Mouse (Mus musculus): ENCODE results near the gene Upf3a. TPM values are rescaled to one million over a fixed set of nuclear protein-coding genes. Genes with fewer than 3 reads are reported as not detected.
"Not testable (repeated sequence)": the region's sequence is repeated elsewhere in the genome, so short reads cannot be mapped to it uniquely, and the experiment has no call there.

Upf3a gene
- 103 and 110 TPM in 2 replicates for polyA plus RNA-seq (2012; rRNA removed)

DNA sequence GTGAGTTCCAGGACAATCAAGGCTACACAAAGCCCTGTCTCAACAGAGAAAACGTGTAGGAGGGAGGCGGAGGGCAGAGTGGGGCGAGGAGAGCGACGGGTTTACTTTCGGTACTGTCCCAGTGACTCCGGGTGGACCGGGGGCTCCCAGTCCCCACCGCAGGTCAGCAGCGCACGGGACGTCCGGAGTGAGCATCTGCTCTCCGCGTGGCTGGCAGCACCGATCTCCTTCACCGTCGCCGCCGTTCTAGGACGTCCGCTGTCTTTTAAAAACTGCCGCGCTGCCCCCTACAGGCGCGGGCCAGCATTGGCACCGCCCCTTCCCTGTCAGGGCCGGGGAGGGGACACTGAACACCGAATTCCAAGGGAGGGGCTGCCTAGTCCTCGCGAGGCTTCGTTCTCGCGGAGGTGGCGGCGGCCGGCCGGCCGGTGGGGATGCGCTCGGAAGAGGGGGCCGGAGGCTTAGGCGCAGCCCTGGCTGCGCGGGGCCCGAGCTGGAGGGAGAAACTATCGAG, at the start of gene Upf3a:
Upf3a (plus strand) TSS at position 366 of the 514 bp plus-strand sequence.
- Histone ChIP-seq H3K27ac (ENCODE audit: control insufficient read depth, insufficient read depth, low read depth, low read length) (peak within 1 kb of the TSS; percentile 98), H3K4me3 (ENCODE audit: control insufficient read depth, low read depth, low read length) (peak within 1 kb of the TSS; percentile 89), H3K27me3 (ENCODE audit: control insufficient read depth, insufficient read depth, low read length) (no peaks in the 10 kb centered on the region), H3K4me1 (ENCODE audit: control insufficient read depth, insufficient read depth, low read length) (no peaks in the 10 kb centered on the region; the same call in 1 of the 2 replicates), H3K36me3 (ENCODE audit: control insufficient read depth, insufficient read depth, low read length) (peaks cover 3% of the 10 kb centered on the region)
- TF ChIP-seq POLR2A (IDR thresholded peaks at IDR 0.05; ENCODE audit: control insufficient read depth, low read depth, low read length) (peak; percentile 85; the same call in 1 of the 2 replicates), CTCF (IDR thresholded peaks at IDR 0.05; ENCODE audit: control insufficient read depth, insufficient read depth, insufficient replicate concordance, low read depth, low read length) (peak; percentile 58; the same call in 1 of the 2 replicates)

DNA sequence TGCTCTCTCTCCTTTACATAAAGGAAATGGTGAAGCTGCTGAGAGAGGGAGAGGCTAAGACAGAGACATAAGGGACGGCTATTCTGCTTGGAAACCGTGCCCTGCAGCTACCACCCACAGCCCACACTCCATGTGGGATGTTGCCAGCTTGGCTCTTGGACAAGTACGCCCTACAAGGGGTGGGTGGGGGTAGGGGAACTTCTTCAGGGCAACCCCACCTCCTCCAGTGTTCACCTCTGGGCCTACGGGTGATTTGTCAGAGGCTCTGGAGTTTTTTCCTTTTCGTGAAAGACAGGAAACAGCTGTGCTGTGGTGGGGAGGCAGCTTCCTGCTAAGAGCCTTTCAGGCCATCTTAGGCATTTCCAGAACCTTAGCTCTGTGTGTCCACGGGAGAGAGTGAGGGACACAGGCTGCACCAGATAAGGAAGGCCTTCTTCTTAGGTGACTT, 45.1 kb upstream of the Upf3a start:
- Histone ChIP-seq H3K4me1 (ENCODE audit: control insufficient read depth, insufficient read depth, low read length) (no peaks in the 10 kb centered on the region), H3K27me3 (ENCODE audit: control insufficient read depth, insufficient read depth, low read length) (no peaks in the 10 kb centered on the region), H3K4me3 (ENCODE audit: control insufficient read depth, low read depth, low read length) (no peak overlapping the region), H3K27ac (ENCODE audit: control insufficient read depth, insufficient read depth, low read depth, low read length) (no peak overlapping the region), H3K36me3 (ENCODE audit: control insufficient read depth, insufficient read depth, low read length) (no peaks in the 10 kb centered on the region)
- TF ChIP-seq POLR2A (IDR thresholded peaks at IDR 0.05; ENCODE audit: control insufficient read depth, low read depth, low read length) (no peak), CTCF (IDR thresholded peaks at IDR 0.05; ENCODE audit: control insufficient read depth, insufficient read depth, insufficient replicate concordance, low read depth, low read length) (no peak)

DNA sequence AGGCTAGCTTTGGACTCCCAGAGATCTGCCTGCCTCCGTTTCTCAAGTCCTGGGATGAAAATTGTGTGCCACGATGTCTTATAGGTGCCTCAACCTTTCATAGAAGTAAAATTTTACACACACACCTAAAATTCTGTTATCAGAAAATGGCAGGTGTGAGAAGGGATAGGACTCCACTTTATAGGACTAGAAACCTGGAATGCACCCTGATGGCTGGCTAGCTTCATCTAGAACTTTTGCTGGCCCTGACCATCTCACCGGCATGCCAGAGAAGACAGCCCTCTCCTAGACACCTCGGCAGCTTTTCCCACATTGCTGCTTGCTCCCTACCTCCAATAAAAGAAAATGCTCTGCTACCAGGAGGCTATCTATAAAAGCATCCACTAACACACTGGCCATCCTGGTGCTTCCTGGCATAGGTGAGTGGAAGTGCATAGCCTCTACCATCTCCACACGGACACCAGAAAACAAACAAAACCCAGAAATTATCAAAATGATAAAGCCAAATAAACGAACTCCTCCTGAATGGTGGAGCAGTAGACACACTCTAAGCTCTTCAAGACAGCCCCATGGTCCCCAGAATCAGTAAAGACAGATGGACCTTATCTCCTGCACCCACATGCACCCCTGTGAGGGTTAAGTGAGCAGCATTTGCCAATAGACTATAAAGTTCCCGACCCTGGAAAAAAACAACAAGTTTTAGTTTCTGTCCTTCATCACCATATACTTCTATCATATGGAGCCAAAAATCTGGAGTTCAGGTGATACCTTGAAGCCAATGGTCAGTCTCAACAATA, 44.4 kb upstream of the Upf3a start:
- no peak overlapping the region for H3K27ac ChIP-seq (ENCODE audit: control insufficient read depth, insufficient read depth, low read depth, low read length)
- no peaks in the 10 kb centered on the region for H3K4me1 ChIP-seq (ENCODE audit: control insufficient read depth, insufficient read depth, low read length)
- TF ChIP-seq POLR2A (IDR thresholded peaks at IDR 0.05; ENCODE audit: control insufficient read depth, low read depth, low read length): no peak
- no peak for TF ChIP-seq CTCF (IDR thresholded peaks at IDR 0.05; ENCODE audit: control insufficient read depth, insufficient read depth, insufficient replicate concordance, low read depth, low read length)
- no peaks in the 10 kb centered on the region for H3K27me3 ChIP-seq (ENCODE audit: control insufficient read depth, insufficient read depth, low read length)
- H3K36me3 ChIP-seq (ENCODE audit: control insufficient read depth, insufficient read depth, low read length): no peaks in the 10 kb centered on the region
- no peak overlapping the region for H3K4me3 ChIP-seq (ENCODE audit: control insufficient read depth, low read depth, low read length)

- H3K4me1 ChIP-seq (ENCODE audit: control insufficient read depth, insufficient read depth, low read length); H3K27ac ChIP-seq (ENCODE audit: control insufficient read depth, insufficient read depth, low read depth, low read length); H3K36me3 ChIP-seq (ENCODE audit: control insufficient read depth, insufficient read depth, low read length); H3K27me3 ChIP-seq (ENCODE audit: control insufficient read depth, insufficient read depth, low read length); H3K4me3 ChIP-seq (ENCODE audit: control insufficient read depth, low read depth, low read length): not testable (repeated sequence)
Observed at GRCm38 (mm10) chr8:13746212-13746611, 39.2 kb upstream of the Upf3a start.

DNA sequence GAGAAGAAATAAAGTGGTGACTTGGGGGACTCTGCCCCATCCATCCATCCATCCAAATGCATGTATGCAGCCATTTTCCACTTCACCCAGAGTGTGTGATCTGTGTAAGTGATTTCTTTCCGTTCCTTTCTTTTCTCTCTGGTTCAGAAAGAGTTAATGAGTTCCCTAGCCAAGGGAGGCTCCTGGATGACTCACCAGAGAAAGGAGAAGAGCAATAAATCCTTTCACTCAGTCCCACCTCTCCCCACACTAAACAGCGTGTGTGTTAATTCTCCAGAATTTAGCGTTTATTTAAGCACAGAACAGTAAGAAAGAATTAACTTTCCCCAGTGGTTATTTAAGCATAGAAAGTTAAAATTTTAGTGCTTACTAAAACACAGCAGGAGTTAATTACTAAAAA, 37.8 kb upstream of the Upf3a start:
- no peaks in the 10 kb centered on the region for H3K36me3 ChIP-seq (ENCODE audit: control insufficient read depth, insufficient read depth, low read length)
- no peak overlapping the region for H3K27ac ChIP-seq (ENCODE audit: control insufficient read depth, insufficient read depth, low read depth, low read length)
- no peaks in the 10 kb centered on the region for H3K27me3 ChIP-seq (ENCODE audit: control insufficient read depth, insufficient read depth, low read length)
- H3K4me3 ChIP-seq (ENCODE audit: control insufficient read depth, low read depth, low read length): no peak overlapping the region
- TF ChIP-seq CTCF (IDR thresholded peaks at IDR 0.05; ENCODE audit: control insufficient read depth, insufficient read depth, insufficient replicate concordance, low read depth, low read length) (no peak), POLR2A (IDR thresholded peaks at IDR 0.05; ENCODE audit: control insufficient read depth, low read depth, low read length) (no peak)
- H3K4me1 ChIP-seq (ENCODE audit: control insufficient read depth, insufficient read depth, low read length): no peaks in the 10 kb centered on the region

DNA sequence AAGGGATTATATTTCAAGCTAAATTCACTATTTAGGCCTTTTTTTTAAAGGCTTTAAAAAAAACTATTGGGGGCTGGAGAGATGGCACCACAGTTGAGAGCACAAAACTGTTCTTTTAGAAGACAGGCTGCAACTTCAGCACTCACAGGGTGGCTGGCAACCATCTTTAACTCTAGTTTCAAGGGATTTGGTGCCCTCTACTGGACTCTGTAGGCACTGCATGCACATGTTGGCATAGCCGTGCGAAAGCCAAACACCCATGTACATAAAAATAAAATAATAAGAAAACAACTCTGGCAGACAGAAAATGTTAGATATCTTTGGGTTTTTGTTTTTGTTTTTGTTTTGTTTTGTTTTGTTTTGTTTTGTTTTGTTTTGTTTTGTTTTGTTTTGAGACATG, 31.7 kb upstream of the Upf3a start:
- H3K27ac ChIP-seq (ENCODE audit: control insufficient read depth, insufficient read depth, low read depth, low read length): no peak overlapping the region
- TF ChIP-seq CTCF (IDR thresholded peaks at IDR 0.05; ENCODE audit: control insufficient read depth, insufficient read depth, insufficient replicate concordance, low read depth, low read length) (peak; percentile 56; the same call in 1 of the 2 replicates), POLR2A (IDR thresholded peaks at IDR 0.05; ENCODE audit: control insufficient read depth, low read depth, low read length) (no peak)
- H3K36me3 ChIP-seq (ENCODE audit: control insufficient read depth, insufficient read depth, low read length): no peaks in the 10 kb centered on the region
- H3K4me3 ChIP-seq (ENCODE audit: control insufficient read depth, low read depth, low read length): no peak overlapping the region
- H3K27me3 ChIP-seq (ENCODE audit: control insufficient read depth, insufficient read depth, low read length): no peaks in the 10 kb centered on the region
- H3K4me1 ChIP-seq (ENCODE audit: control insufficient read depth, insufficient read depth, low read length): peaks cover 3% of the 10 kb centered on the region; the same call in 1 of the 2 replicates

GRCm38 (mm10) chr8:13756480-13756879, 28.9 kb upstream of the Upf3a start:
- TF ChIP-seq POLR2A (IDR thresholded peaks at IDR 0.05; ENCODE audit: control insufficient read depth, low read depth, low read length) (no peak), CTCF (IDR thresholded peaks at IDR 0.05; ENCODE audit: control insufficient read depth, insufficient read depth, insufficient replicate concordance, low read depth, low read length) (no peak)
- no peaks in the 10 kb centered on the region for H3K27me3 ChIP-seq (ENCODE audit: control insufficient read depth, insufficient read depth, low read length)
- H3K4me3 ChIP-seq (ENCODE audit: control insufficient read depth, low read depth, low read length): no peak overlapping the region
- H3K27ac ChIP-seq (ENCODE audit: control insufficient read depth, insufficient read depth, low read depth, low read length): no peak overlapping the region
- no peaks in the 10 kb centered on the region for H3K36me3 ChIP-seq (ENCODE audit: control insufficient read depth, insufficient read depth, low read length)
- H3K4me1 ChIP-seq (ENCODE audit: control insufficient read depth, insufficient read depth, low read length): peaks cover 3% of the 10 kb centered on the region; the same call in 1 of the 2 replicates
